Mouse (Mus musculus): ENCODE data around the gene Meis2. TPM values are rescaled to one million over a fixed set of nuclear protein-coding genes. Genes with fewer than 3 reads are reported as not detected.

Gene Meis2
- polyA plus RNA-seq, 1 experiment from 2014 or later, result 22.6 TPM

- ATAC-seq (replicated peaks; ENCODE audit: extremely low read depth, insufficient read depth, low FRiP score), result no peak
- H3K9ac ChIP-seq (ENCODE audit: low read length), result no peak overlapping the region
- 39% methylated on average over 4 of the region's 4 CpGs for WGBS
These were observed 155.4 kb downstream of the Meis2 start for GRCm38 (mm10) chr2:115910217-115910616.

GRCm38 (mm10) chr2:115901007-115901406 lies 164.6 kb downstream of the Meis2 start:
- peaks cover 33% of the 10 kb centered on the region for H3K4me1 ChIP-seq (ENCODE audit: control insufficient read depth, insufficient read depth, low read length)
- H3K9me3 ChIP-seq (replicated peaks; ENCODE audit: control insufficient read depth, low read length), result no peaks in the 10 kb centered on the region
- H3K4me2 ChIP-seq (ENCODE audit: low read depth, low read length), result no peak overlapping the region
- peak; percentile 74 for ATAC-seq (replicated peaks; ENCODE audit: extremely low read depth, insufficient read depth, low FRiP score)
- H3K9ac ChIP-seq (ENCODE audit: low read length), result no peak overlapping the region
- 48% methylated on average over 6 of the region's 6 CpGs for whole genome bisulfite sequencing
- H3K27ac ChIP-seq (ENCODE audit: low read length), result peak overlapping the region; percentile 2; the same call in 1 of the 2 replicates
- H3K36me3 ChIP-seq (ENCODE audit: control insufficient read depth, insufficient read depth), result no peaks in the 10 kb centered on the region
- no peaks in the 10 kb centered on the region for H3K27me3 ChIP-seq (ENCODE audit: control insufficient read depth, insufficient read depth, low read length)
- no peak overlapping the region for H3K4me3 ChIP-seq (ENCODE audit: low read length)

More at GRCm38 (mm10) chr2:115910217-115910616, 155.4 kb downstream of the Meis2 start:
- H3K27ac ChIP-seq (ENCODE audit: low read length), result no peak overlapping the region
- H3K4me3 ChIP-seq (ENCODE audit: low read length), result no peak overlapping the region
- no peaks in the 10 kb centered on the region for H3K36me3 ChIP-seq (ENCODE audit: control insufficient read depth, insufficient read depth)
- H3K4me2 ChIP-seq (ENCODE audit: low read depth, low read length), result no peak overlapping the region
- no peaks in the 10 kb centered on the region for H3K4me1 ChIP-seq (ENCODE audit: control insufficient read depth, insufficient read depth, low read length)
- H3K27me3 ChIP-seq (ENCODE audit: control insufficient read depth, insufficient read depth, low read length), result no peaks in the 10 kb centered on the region
- no peaks in the 10 kb centered on the region for H3K9me3 ChIP-seq (replicated peaks; ENCODE audit: control insufficient read depth, low read length)

DNA sequence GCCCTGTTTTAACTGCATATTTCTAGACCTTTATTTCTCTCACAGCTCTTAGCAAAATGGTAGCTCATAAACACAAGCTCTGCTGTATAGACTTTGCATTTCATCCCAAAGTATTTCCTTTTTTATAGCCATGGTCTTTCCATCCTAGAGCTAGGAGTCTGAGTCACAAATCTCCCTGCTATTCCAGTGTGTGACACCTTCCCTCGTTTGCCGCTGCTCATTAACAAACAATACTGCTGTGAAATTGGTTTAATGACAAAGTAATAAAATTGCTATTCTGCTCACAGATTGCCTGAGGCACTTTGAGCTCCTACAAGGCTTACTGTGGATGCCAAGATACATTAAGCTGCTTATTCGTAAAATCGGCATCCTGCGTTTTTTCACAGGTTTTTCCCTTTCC lies 168.1 kb downstream of the Meis2 start:
- no peaks in the 10 kb centered on the region for H3K27me3 ChIP-seq (ENCODE audit: control insufficient read depth, insufficient read depth, low read length)
- H3K36me3 ChIP-seq (ENCODE audit: control insufficient read depth, insufficient read depth), result no peaks in the 10 kb centered on the region
- H3K4me2 ChIP-seq (ENCODE audit: low read depth, low read length), result no peak overlapping the region
- H3K27ac ChIP-seq (ENCODE audit: low read length), result no peak overlapping the region
- peaks cover 56% of the 10 kb centered on the region for H3K4me1 ChIP-seq (ENCODE audit: control insufficient read depth, insufficient read depth, low read length)
- H3K9ac ChIP-seq (ENCODE audit: low read length), result no peak overlapping the region
- H3K9me3 ChIP-seq (replicated peaks; ENCODE audit: control insufficient read depth, low read length), result no peaks in the 10 kb centered on the region
- ATAC-seq (replicated peaks; ENCODE audit: extremely low read depth, insufficient read depth, low FRiP score), result no peak
- H3K4me3 ChIP-seq (ENCODE audit: low read length), result no peak overlapping the region
- 69% methylated on average over 5 of the region's 5 CpGs for WGBS

- H3K27ac ChIP-seq (ENCODE audit: low read length), result peak overlapping the region; percentile 42; the same call in 1 of the 2 replicates
- WGBS, result 4% methylated on average over 2 of the region's 2 CpGs
- ATAC-seq (replicated peaks; ENCODE audit: extremely low read depth, insufficient read depth, low FRiP score), result no peak
- H3K27me3 ChIP-seq (ENCODE audit: control insufficient read depth, insufficient read depth, low read length), result no peaks in the 10 kb centered on the region
- H3K36me3 ChIP-seq (ENCODE audit: control insufficient read depth, insufficient read depth), result no peaks in the 10 kb centered on the region
- H3K4me3 ChIP-seq (ENCODE audit: low read length), result no peak overlapping the region
- no peak overlapping the region for H3K4me2 ChIP-seq (ENCODE audit: low read depth, low read length)
- no peak overlapping the region for H3K9ac ChIP-seq (ENCODE audit: low read length)
- no peaks in the 10 kb centered on the region for H3K9me3 ChIP-seq (replicated peaks; ENCODE audit: control insufficient read depth, low read length)
- H3K4me1 ChIP-seq (ENCODE audit: control insufficient read depth, insufficient read depth, low read length), result peaks cover 59% of the 10 kb centered on the region
These were observed 168.6 kb downstream of the Meis2 start for GRCm38 (mm10) chr2:115897001-115897400.

DNA sequence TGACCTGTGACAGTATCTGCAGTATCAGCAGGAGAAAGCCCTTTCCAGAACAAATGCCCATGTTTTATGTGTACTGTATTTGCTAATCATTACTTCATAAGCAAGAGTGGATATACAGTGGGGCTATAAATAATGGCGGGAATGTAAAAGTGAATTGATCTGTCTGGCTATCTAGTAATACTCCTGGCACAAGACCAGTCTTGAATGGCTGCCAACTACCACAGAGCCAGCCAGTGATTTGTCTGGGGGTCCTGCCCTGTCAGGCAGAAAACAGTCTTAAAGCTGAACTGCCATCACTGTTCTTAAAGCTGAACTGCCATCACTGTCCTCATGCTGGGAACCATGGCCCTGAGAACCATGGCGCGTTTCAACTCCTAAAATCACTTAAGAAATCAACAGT lies 169.9 kb downstream of the Meis2 start:
- no peaks in the 10 kb centered on the region for H3K27me3 ChIP-seq (ENCODE audit: control insufficient read depth, insufficient read depth, low read length)
- H3K4me2 ChIP-seq (ENCODE audit: low read depth, low read length), result peak overlapping the region; percentile 15; the same call in 1 of the 2 replicates
- no peaks in the 10 kb centered on the region for H3K36me3 ChIP-seq (ENCODE audit: control insufficient read depth, insufficient read depth)
- peak; percentile 64 for ATAC-seq (replicated peaks; ENCODE audit: extremely low read depth, insufficient read depth, low FRiP score)
- no peak overlapping the region for H3K9ac ChIP-seq (ENCODE audit: low read length)
- no peaks in the 10 kb centered on the region for H3K9me3 ChIP-seq (replicated peaks; ENCODE audit: control insufficient read depth, low read length)
- no peak overlapping the region for H3K4me3 ChIP-seq (ENCODE audit: low read length)
- 56% methylated on average over 3 of the region's 3 CpGs for whole genome bisulfite sequencing
- peak overlapping the region; percentile 61 for H3K27ac ChIP-seq (ENCODE audit: low read length)
- peaks cover 55% of the 10 kb centered on the region for H3K4me1 ChIP-seq (ENCODE audit: control insufficient read depth, insufficient read depth, low read length)

DNA sequence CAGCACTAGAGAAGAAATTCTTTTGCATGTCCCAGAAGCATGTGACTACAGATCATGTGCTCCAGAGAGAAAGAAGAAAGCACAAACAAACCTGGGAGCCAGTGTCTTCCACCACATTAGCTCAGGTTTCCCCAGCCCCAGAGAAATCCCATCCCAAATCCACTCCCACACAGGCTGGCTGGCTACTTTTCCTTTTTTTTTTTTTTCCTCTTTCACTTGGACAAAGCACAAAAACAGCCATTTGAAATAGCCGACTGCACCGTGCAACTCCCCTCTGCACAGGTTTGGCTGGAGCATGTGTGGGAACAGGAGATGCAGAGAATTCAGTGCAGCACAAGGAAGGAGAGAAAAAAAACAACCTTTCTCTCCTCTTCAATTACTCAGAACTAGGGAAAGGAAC lies 170.4 kb downstream of the Meis2 start:
- WGBS, result 27% methylated on average over 2 of the region's 2 CpGs
- no peak overlapping the region for H3K4me3 ChIP-seq (ENCODE audit: low read length)
- no peak overlapping the region; the same call in 1 of the 2 replicates for H3K4me2 ChIP-seq (ENCODE audit: low read depth, low read length)
- peak overlapping the region; percentile 61 for H3K27ac ChIP-seq (ENCODE audit: low read length)
- H3K9me3 ChIP-seq (replicated peaks; ENCODE audit: control insufficient read depth, low read length), result no peaks in the 10 kb centered on the region
- no peak overlapping the region for H3K9ac ChIP-seq (ENCODE audit: low read length)
- H3K36me3 ChIP-seq (ENCODE audit: control insufficient read depth, insufficient read depth), result no peaks in the 10 kb centered on the region
- ATAC-seq (replicated peaks; ENCODE audit: extremely low read depth, insufficient read depth, low FRiP score), result no peak
- no peaks in the 10 kb centered on the region for H3K27me3 ChIP-seq (ENCODE audit: control insufficient read depth, insufficient read depth, low read length)
- peaks cover 51% of the 10 kb centered on the region for H3K4me1 ChIP-seq (ENCODE audit: control insufficient read depth, insufficient read depth, low read length)

DNA sequence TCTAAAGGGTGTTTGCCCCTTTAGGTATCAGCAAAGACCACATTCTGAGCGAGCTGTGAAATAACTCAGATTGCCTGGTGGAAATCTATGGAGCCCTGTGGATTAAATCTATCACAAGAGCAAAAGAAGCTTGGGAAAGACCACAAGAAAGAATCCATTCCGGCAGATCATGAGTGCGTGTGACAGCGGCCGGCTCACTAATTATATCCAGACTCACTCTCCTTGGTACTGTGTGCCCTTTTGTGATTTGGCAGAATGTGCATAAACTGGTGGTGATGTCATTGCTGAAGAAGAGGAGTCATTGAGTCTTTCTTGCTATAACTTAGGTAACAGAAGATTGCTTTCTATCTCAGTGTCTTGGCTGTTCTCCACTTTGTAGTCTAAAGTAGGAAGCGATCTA lies 172.5 kb downstream of the Meis2 start:
- WGBS, result 47% methylated on average over 6 of the region's 6 CpGs
- H3K9ac ChIP-seq (ENCODE audit: low read length), result no peak overlapping the region
- H3K4me3 ChIP-seq (ENCODE audit: low read length), result no peak overlapping the region
- H3K36me3 ChIP-seq (ENCODE audit: control insufficient read depth, insufficient read depth), result no peaks in the 10 kb centered on the region
- H3K4me2 ChIP-seq (ENCODE audit: low read depth, low read length), result no peak overlapping the region
- H3K9me3 ChIP-seq (replicated peaks; ENCODE audit: control insufficient read depth, low read length), result no peaks in the 10 kb centered on the region
- H3K27me3 ChIP-seq (ENCODE audit: control insufficient read depth, insufficient read depth, low read length), result no peaks in the 10 kb centered on the region
- H3K4me1 ChIP-seq (ENCODE audit: control insufficient read depth, insufficient read depth, low read length), result peaks cover 41% of the 10 kb centered on the region
- H3K27ac ChIP-seq (ENCODE audit: low read length), result peak overlapping the region; percentile 14
- no peak for ATAC-seq (replicated peaks; ENCODE audit: extremely low read depth, insufficient read depth, low FRiP score)

- H3K36me3 ChIP-seq (ENCODE audit: control insufficient read depth, insufficient read depth), result no peaks in the 10 kb centered on the region
- H3K4me3 ChIP-seq (ENCODE audit: low read length), result no peak overlapping the region
- no peak for ATAC-seq (replicated peaks; ENCODE audit: extremely low read depth, insufficient read depth, low FRiP score)
- no peak overlapping the region for H3K9ac ChIP-seq (ENCODE audit: low read length)
- H3K27ac ChIP-seq (ENCODE audit: low read length), result no peak overlapping the region
- no peaks in the 10 kb centered on the region for H3K27me3 ChIP-seq (ENCODE audit: control insufficient read depth, insufficient read depth, low read length)
- H3K4me2 ChIP-seq (ENCODE audit: low read depth, low read length), result no peak overlapping the region
- H3K4me1 ChIP-seq (ENCODE audit: control insufficient read depth, insufficient read depth, low read length), result peaks cover 24% of the 10 kb centered on the region
- 71% methylated on average over 2 of the region's 2 CpGs for WGBS
- H3K9me3 ChIP-seq (replicated peaks; ENCODE audit: control insufficient read depth, low read length), result no peaks in the 10 kb centered on the region
These were observed 174.9 kb downstream of the Meis2 start for GRCm38 (mm10) chr2:115890715-115891114.

DNA sequence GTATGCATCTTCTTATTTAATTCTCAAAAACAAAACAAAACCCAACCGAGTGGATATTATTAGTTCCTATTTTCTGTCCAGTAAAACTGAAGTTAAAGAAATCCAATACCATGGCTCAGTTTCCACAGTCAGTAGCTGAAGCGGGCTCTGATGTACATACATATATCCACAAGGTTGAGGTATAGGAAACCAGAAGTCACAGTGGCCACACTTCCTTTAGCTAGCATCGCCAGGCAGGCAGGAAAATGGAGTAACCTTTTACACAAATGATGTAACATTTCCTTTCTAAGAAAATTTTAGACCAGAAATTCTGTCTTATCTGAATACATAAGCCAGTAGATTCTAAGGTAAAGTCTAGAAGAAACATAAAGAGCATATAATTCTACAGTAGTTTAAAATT lies 175.6 kb downstream of the Meis2 start:
- Histone ChIP-seq H3K4me3 (ENCODE audit: low read length) (no peak overlapping the region), H3K9me3 (replicated peaks; ENCODE audit: control insufficient read depth, low read length) (no peaks in the 10 kb centered on the region), H3K4me1 (ENCODE audit: control insufficient read depth, insufficient read depth, low read length) (peaks cover 17% of the 10 kb centered on the region), H3K27ac (ENCODE audit: low read length) (no peak overlapping the region), H3K9ac (ENCODE audit: low read length) (no peak overlapping the region), H3K36me3 (ENCODE audit: control insufficient read depth, insufficient read depth) (no peaks in the 10 kb centered on the region), H3K27me3 (ENCODE audit: control insufficient read depth, insufficient read depth, low read length) (no peaks in the 10 kb centered on the region), H3K4me2 (ENCODE audit: low read depth, low read length) (no peak overlapping the region)
- no peak for ATAC-seq (replicated peaks; ENCODE audit: extremely low read depth, insufficient read depth, low FRiP score)
- WGBS, result 78% methylated on average over 3 of the region's 3 CpGs

Measured in heart, embryonic 16.5 days (tissue).